Mouse (Mus musculus) CD8-positive naive resting alpha-beta T cell, adult 2 months (primary cell): ENCODE data around the gene Cfap299.

ENCODE experiments used
- DNase-seq, 2 experiments: peaks; one replicate each; pipeline ENCODE4 v3.0.0; 2022; ENCODE audit warnings: low read depth in 2 of 2, low spot score in 2 of 2

Gene Cfap299

GRCm38 (mm10) chr5:98806492-98806891, 477.4 kb downstream of the Cfap299 start:
- DNase-seq, result no peak

- DNase-seq, result no peak
Measured at GRCm38 (mm10) chr5:98807022-98807421, 477.9 kb downstream of the Cfap299 start.

- DNase-seq, result no peak
Measured at GRCm38 (mm10) chr5:98807953-98808352, 478.8 kb downstream of the Cfap299 start.

- DNase-seq, result no peak
Measured at GRCm38 (mm10) chr5:98812380-98812779, 483.3 kb downstream of the Cfap299 start.

- no peak for DNase-seq
Measured at GRCm38 (mm10) chr5:98815269-98815668, 486.2 kb downstream of the Cfap299 start.

GRCm38 (mm10) chr5:98833760-98834159, 504.7 kb downstream of the Cfap299 start:
- no peak for DNase-seq

GRCm38 (mm10) chr5:98834300-98834699, 505.2 kb downstream of the Cfap299 start:
- DNase-seq, result no peak

- no peak for DNase-seq
Measured at GRCm38 (mm10) chr5:98842600-98843310, 513.7 kb downstream of the Cfap299 start.

- no peak for DNase-seq
Measured at GRCm38 (mm10) chr5:98844664-98845063, 515.6 kb downstream of the Cfap299 start.
